Mouse (Mus musculus): Measurements from ENCODE around the gene Smndc1.

- TF ChIP-seq CTCF (conservative IDR thresholded peaks at IDR 0.05; ENCODE audit: low read length) (no peak), POU5F1 (IDR thresholded peaks at IDR 0.05; ENCODE audit: borderline replicate concordance, low read length) (no peak), NANOG (IDR thresholded peaks at IDR 0.05; ENCODE audit: borderline replicate concordance, low read length) (no peak)
These were observed 35.4 kb upstream of the Smndc1 start for GRCm38 (mm10) chr19:53425824-53426223.

Data from E14TG2a.4 (cell line).